Mouse (Mus musculus) ES-Bruce4 (cell line): Measurements from ENCODE around the gene Denr.

Experiments used
- CTCF ChIP-seq: IDR thresholded peaks from one replicate; pipeline ENCODE4 v1.8.1; 2011; ENCODE audit warnings: low read depth, low read length
- EP300 ChIP-seq: IDR thresholded peaks from 2 replicates; pipeline ENCODE4 v1.6.1; 2011; ENCODE audit warnings: low read depth, low read length; ENCODE audit not compliant: insufficient read depth
- POLR2A ChIP-seq: IDR thresholded peaks from one replicate; pipeline ENCODE4 v1.8.1; 2011; ENCODE audit warnings: low read length; ENCODE audit not compliant: insufficient read depth

GRCm38 (mm10) chr5:123914852-123915251 lies 7.9 kb downstream of the Denr start:
- TF ChIP-seq CTCF (no peak), POLR2A (no peak), EP300 (no peak)
